Mouse (Mus musculus): ENCODE measurements around the gene Lsm4. TPM values are rescaled to one million over a fixed set of nuclear protein-coding genes. Genes with fewer than 3 reads are reported as not detected.

The Lsm4 gene
- polyA plus RNA-seq, 1 experiment from 2014 or later = 220 TPM

DNA sequence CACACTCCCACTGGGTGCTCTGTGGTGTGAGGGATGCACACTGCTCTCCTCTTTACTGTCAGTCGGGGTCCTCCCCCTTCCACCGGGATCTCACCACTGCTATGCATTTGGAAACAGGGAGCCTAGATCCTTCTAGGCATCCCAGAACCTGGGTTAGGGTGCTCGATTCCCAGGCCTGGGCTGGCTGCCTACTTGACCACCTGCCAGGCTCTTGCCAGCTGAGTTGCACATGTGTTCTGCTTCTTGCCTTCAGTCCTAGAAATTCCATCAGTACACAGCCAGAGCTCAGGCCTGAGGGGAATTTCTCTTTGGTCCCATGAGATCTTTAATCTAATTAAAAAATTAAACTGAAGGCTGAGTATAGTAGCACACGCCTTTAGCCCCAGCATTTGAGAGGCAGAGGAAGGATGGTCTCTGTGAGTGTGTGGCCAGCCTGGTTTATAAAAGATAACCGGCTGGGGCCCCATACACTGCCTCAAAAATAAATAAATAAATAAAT, 16.9 kb downstream of the Lsm4 start:
- Histone ChIP-seq H3K4me1 (ENCODE audit: control insufficient read depth, insufficient read depth, low read length) (peaks cover 10% of the 10 kb centered on the region), H3K4me3 (ENCODE audit: low read depth, low read length) (no peak overlapping the region), H3K4me2 (ENCODE audit: low read length) (no peak overlapping the region), H3K27ac (ENCODE audit: low read depth, low read length) (no peak overlapping the region), H3K27me3 (replicated peaks; ENCODE audit: control insufficient read depth, insufficient read depth, low read length) (no peaks in the 10 kb centered on the region), H3K36me3 (ENCODE audit: control insufficient read depth, insufficient read depth, low read length) (no peaks in the 10 kb centered on the region), H3K9ac (ENCODE audit: low read length) (no peak overlapping the region), H3K9me3 (replicated peaks; ENCODE audit: control insufficient read depth, low read length) (no peaks in the 10 kb centered on the region)
- no peak for DNase-seq (ENCODE audit: low spot score)
- 78% methylated on average over 5 of the region's 5 CpGs for WGBS
- ATAC-seq = no peak

DNA sequence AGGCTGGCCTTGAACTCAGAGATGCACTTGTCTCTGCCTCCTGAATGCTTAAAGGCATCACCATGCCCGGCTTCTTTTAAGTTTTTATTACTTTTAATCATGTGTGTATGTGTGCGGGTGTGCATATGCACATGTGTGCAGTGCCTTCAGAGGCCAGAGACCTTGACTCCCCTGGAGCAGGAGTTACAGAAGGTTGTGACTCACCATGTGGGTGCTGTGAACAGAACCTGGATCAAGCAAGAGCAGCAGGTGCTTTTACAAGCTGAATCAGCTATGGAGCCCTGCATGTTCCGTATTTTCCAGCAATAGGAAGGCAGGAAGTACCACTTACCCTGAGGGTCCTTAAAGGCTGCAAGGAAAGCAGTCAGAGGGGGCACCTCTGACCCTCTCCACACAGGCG, 18.2 kb downstream of the Lsm4 start:
- Histone ChIP-seq H3K9me3 (replicated peaks; ENCODE audit: control insufficient read depth, low read length) (no peaks in the 10 kb centered on the region), H3K4me2 (ENCODE audit: low read length) (peak overlapping the region; percentile 46), H3K36me3 (ENCODE audit: control insufficient read depth, insufficient read depth, low read length) (no peaks in the 10 kb centered on the region), H3K9ac (ENCODE audit: low read length) (peak overlapping the region; percentile 54), H3K27ac (ENCODE audit: low read depth, low read length) (peak overlapping the region; percentile 61), H3K4me1 (ENCODE audit: control insufficient read depth, insufficient read depth, low read length) (peaks cover 13% of the 10 kb centered on the region), H3K4me3 (ENCODE audit: low read depth, low read length) (peak overlapping the region; percentile 17; the same call in 1 of the 2 replicates), H3K27me3 (replicated peaks; ENCODE audit: control insufficient read depth, insufficient read depth, low read length) (no peaks in the 10 kb centered on the region)
- DNase-seq (ENCODE audit: low spot score) = no peak
- no peak for ATAC-seq
- 65% methylated on average over 4 of the region's 4 CpGs for WGBS

DNA sequence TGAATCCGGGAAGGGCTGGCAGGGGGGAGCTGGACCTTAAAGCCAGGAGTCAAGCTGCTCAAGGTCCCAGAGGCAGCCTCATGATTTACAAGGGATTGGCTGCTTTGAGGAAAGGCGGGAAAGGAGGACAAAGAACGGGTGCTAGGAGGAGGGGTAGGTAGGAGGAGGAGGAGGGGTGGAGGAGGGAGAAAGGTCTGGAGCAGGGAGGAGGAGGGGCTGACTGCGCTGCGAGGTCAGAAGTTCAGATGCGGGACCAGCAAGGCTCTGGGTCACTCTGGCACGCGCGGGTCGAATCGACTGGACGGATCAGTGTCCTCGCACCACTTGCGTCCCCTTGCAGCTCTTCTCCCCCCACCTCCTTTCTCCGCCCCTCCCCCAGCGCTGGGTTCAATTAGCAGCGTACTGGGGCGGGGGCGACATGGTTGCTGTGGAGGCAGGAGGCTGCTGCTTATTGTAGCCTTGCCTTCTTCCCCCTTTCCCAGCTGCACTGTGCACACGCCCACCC, 18.7 kb downstream of the Lsm4 start:
- Histone ChIP-seq H3K36me3 (ENCODE audit: control insufficient read depth, insufficient read depth, low read length) (no peaks in the 10 kb centered on the region), H3K4me3 (ENCODE audit: low read depth, low read length) (peak overlapping the region; percentile 17), H3K27me3 (replicated peaks; ENCODE audit: control insufficient read depth, insufficient read depth, low read length) (no peaks in the 10 kb centered on the region), H3K27ac (ENCODE audit: low read depth, low read length) (peak overlapping the region; percentile 61), H3K9ac (ENCODE audit: low read length) (peak overlapping the region; percentile 54), H3K4me2 (ENCODE audit: low read length) (peak overlapping the region; percentile 46), H3K4me1 (ENCODE audit: control insufficient read depth, insufficient read depth, low read length) (peaks cover 19% of the 10 kb centered on the region), H3K9me3 (replicated peaks; ENCODE audit: control insufficient read depth, low read length) (no peaks in the 10 kb centered on the region)
- ATAC-seq = peak; percentile 75
- 2% methylated on average over 20 of the region's 20 CpGs for WGBS
- DNase-seq (ENCODE audit: low spot score) = peak; percentile 81

DNA sequence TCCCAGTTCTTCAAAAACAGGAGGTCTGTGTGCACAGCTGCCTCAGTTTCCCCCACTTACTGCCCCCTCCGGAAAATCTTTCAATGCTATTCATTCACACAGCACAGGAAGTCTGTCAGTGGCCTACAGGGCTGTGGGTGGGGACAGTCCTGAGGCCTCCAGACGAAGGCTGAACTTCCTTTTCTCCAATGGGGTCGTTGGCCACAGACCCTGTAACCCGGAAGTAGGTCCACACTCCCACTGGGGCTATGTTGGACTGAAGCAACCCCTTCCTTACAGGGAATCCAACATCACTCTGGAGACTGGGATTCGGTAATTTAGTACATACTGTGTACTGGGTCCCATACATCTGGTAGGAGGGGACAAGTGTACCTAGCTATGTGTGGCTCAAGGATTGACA, 20.6 kb downstream of the Lsm4 start:
- no peak overlapping the region for H3K4me3 ChIP-seq (ENCODE audit: low read depth, low read length)
- H3K4me2 ChIP-seq (ENCODE audit: low read length) = no peak overlapping the region
- WGBS = 84% methylated on average over 5 of the region's 5 CpGs
- no peak overlapping the region for H3K27ac ChIP-seq (ENCODE audit: low read depth, low read length)
- H3K9ac ChIP-seq (ENCODE audit: low read length) = no peak overlapping the region
- no peaks in the 10 kb centered on the region for H3K36me3 ChIP-seq (ENCODE audit: control insufficient read depth, insufficient read depth, low read length)
- H3K4me1 ChIP-seq (ENCODE audit: control insufficient read depth, insufficient read depth, low read length) = peaks cover 32% of the 10 kb centered on the region
- no peak for ATAC-seq
- no peaks in the 10 kb centered on the region for H3K27me3 ChIP-seq (replicated peaks; ENCODE audit: control insufficient read depth, insufficient read depth, low read length)
- no peak for DNase-seq (ENCODE audit: low spot score)
- H3K9me3 ChIP-seq (replicated peaks; ENCODE audit: control insufficient read depth, low read length) = no peaks in the 10 kb centered on the region

DNA sequence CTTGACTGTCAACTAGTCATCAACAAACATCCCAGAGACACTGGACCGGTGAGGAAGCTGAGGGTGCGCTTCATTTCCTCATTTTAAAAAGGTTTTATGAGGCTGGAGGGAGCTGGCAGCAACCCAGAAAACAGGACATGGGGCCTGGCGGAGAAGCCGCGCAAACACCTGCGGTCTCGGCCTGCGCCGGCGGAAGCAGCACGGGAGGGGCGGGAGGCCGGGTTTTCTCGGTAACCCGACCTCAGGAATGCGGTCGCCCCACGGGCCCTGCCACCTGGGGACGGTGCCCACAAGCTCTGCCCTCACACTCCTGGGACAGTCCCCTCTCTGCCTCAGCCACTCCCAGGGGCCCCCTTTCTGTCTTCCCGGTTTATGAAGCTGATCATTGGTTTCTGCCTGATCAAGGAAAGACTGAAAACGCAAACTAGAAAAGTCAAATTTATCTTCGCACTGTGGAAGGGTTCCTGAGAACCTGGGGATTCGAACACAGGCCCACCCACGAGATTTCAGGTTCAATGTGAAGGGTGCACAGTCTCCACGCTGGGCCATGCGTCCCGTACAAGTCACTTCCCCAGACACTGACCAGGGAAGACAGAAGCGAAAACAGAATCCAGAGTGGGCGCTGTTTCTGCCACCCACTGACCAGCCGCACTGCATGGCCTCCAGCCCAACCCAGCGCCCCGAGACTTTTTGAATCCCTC, 22.4 kb downstream of the Lsm4 start:
- H3K27me3 ChIP-seq (replicated peaks; ENCODE audit: control insufficient read depth, insufficient read depth, low read length) = no peaks in the 10 kb centered on the region
- DNase-seq (ENCODE audit: low spot score) (no peak), ATAC-seq (no peak)
- H3K4me1 ChIP-seq (ENCODE audit: control insufficient read depth, insufficient read depth, low read length) = peaks cover 32% of the 10 kb centered on the region
- H3K9ac ChIP-seq (ENCODE audit: low read length) = no peak overlapping the region
- no peaks in the 10 kb centered on the region for H3K9me3 ChIP-seq (replicated peaks; ENCODE audit: control insufficient read depth, low read length)
- H3K36me3 ChIP-seq (ENCODE audit: control insufficient read depth, insufficient read depth, low read length) = no peaks in the 10 kb centered on the region
- WGBS = 35% methylated on average over 32 of the region's 32 CpGs
- H3K4me2 ChIP-seq (ENCODE audit: low read length) = no peak overlapping the region
- H3K4me3 ChIP-seq (ENCODE audit: low read depth, low read length) = no peak overlapping the region
- 0 out of 2 replicates have a peak overlapping the region, but pooled peaks have one; percentile 60 for H3K27ac ChIP-seq (ENCODE audit: low read depth, low read length)

DNA sequence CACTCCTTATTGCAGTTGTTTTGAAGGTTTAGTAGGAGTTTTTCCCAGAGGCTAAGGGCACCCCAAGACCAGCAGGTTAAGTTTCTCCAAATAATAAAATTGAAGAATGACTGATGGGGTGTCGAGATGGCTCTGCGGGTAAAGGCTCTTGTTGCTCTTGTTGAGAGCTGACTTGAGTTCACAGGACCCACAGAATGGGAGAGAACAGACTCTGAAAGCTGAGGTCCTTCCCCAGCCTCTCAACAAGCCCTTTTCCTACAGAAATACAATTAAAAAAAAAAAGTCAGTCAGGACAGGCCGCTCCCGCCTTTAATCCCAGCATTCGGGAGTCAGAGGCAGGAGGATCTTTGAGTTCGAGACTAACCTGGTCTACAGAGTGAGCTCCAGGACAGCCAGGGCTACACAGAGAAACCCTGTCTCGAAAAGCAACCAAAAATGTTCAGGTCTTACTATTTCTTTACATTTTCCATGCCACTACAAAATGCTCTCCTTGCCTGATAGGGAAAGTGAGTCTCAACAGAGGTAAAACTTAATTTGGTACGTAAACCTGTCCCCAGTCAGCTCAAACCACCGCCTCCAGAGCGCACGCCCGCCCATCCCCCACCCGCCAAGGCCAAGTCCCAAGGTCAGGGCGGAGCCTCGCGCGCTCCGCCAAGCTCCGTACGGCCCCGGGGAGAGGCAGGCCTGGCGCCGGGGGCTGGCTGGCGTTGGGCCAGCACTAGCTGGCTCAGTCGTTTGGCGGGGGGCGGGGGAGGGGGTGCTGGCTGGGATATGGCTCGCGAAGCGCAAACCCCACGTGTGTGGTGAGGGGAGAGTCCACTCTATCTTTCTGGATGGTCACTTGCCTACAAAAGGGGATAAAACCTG, 23.2 kb downstream of the Lsm4 start:
- Histone ChIP-seq H3K27ac (ENCODE audit: low read depth, low read length) (peak overlapping the region; percentile 60), H3K27me3 (replicated peaks; ENCODE audit: control insufficient read depth, insufficient read depth, low read length) (no peaks in the 10 kb centered on the region), H3K9me3 (replicated peaks; ENCODE audit: control insufficient read depth, low read length) (no peaks in the 10 kb centered on the region), H3K9ac (ENCODE audit: low read length) (peak overlapping the region; percentile 43), H3K4me3 (ENCODE audit: low read depth, low read length) (no peak overlapping the region), H3K4me2 (ENCODE audit: low read length) (peak overlapping the region; percentile 54), H3K36me3 (ENCODE audit: control insufficient read depth, insufficient read depth, low read length) (no peaks in the 10 kb centered on the region), H3K4me1 (ENCODE audit: control insufficient read depth, insufficient read depth, low read length) (peaks cover 35% of the 10 kb centered on the region)
- peak; percentile 86 for DNase-seq (ENCODE audit: low spot score)
- no peak for ATAC-seq
- 5% methylated on average over 30 of the region's 31 CpGs for WGBS

DNA sequence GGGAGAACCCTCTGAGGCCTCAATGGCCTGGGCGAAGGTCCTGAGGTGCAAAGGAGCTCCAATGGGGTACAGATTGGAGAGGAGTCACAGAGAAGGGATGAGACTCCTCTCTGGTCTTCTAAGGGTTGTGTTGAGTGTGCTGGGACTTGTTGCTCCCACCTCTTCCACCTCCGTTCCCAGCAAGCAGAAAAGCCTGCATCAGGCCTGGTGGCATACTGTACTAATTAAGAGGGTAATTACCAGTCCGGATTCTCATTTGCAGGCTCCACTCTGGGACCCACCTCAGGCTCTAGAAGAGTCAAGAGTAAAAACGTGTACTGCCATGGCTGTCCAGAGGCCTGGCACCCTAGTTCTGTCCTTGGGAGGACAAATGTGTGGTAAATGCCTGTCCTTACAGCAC, 23.9 kb downstream of the Lsm4 start:
- ATAC-seq (no peak), DNase-seq (ENCODE audit: low spot score) (no peak)
- Histone ChIP-seq H3K27me3 (replicated peaks; ENCODE audit: control insufficient read depth, insufficient read depth, low read length) (no peaks in the 10 kb centered on the region), H3K4me2 (ENCODE audit: low read length) (peak overlapping the region; percentile 54), H3K4me1 (ENCODE audit: control insufficient read depth, insufficient read depth, low read length) (peaks cover 36% of the 10 kb centered on the region), H3K27ac (ENCODE audit: low read depth, low read length) (peak overlapping the region; percentile 60), H3K9me3 (replicated peaks; ENCODE audit: control insufficient read depth, low read length) (no peaks in the 10 kb centered on the region), H3K9ac (ENCODE audit: low read length) (peak overlapping the region; percentile 43), H3K4me3 (ENCODE audit: low read depth, low read length) (no peak overlapping the region), H3K36me3 (ENCODE audit: control insufficient read depth, insufficient read depth, low read length) (0 out of 2 replicates have a peak, but pooled peaks cover 4% of the 10 kb centered on the region)
- WGBS = 19% methylated on average over 4 of the region's 4 CpGs

DNA sequence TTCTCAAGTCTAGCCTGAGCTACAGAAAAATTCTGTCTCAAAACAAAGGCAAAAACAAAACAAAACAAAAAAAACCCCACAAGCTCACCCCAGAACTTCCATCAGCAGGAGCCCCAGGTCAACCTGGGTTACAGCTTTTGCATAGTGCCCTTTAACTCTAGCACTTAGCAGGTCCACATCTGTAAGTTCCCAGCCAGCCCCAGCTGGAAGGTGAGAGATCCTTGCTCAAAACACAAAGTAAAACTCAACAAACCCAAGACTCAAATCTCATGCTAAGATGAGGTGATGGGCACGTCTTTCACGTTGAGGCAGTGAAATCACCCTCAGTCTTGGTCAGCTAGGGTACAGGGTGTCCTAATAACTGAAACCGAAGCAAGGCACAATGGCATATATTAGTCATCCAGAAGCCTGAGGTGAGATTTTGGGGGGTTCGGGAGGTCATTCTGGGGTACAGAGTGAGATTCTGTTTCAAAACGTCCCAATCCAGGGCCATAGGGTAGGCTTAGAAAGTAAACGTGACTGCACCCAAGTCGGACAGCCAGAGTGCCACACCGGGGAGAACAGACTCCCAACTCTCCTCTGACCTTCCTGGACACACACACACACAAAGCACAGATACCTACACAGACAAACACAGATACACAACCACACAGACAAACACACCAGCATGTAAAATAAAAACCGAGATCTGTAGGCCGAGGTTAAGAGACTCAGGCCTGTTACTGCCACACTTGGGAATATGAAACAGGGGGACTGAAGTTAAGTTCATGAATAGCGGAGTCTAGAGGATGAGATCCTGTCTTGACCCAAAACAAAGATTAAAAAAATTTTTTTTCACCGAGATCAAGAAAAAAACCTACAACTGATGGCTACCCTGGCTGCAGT, 24.6 kb downstream of the Lsm4 start:
- Histone ChIP-seq H3K4me1 (ENCODE audit: control insufficient read depth, insufficient read depth, low read length) (peaks cover 33% of the 10 kb centered on the region), H3K4me3 (ENCODE audit: low read depth, low read length) (peak overlapping the region; percentile 99), H3K9me3 (replicated peaks; ENCODE audit: control insufficient read depth, low read length) (no peaks in the 10 kb centered on the region), H3K36me3 (ENCODE audit: control insufficient read depth, insufficient read depth, low read length) (0 out of 2 replicates have a peak, but pooled peaks cover 4% of the 10 kb centered on the region), H3K9ac (ENCODE audit: low read length) (peak overlapping the region; percentile 60), H3K27ac (ENCODE audit: low read depth, low read length) (peak overlapping the region; percentile 99), H3K27me3 (replicated peaks; ENCODE audit: control insufficient read depth, insufficient read depth, low read length) (no peaks in the 10 kb centered on the region), H3K4me2 (ENCODE audit: low read length) (peak overlapping the region; percentile 58)
- WGBS = 75% methylated on average over 12 of the region's 12 CpGs
- ATAC-seq (no peak), DNase-seq (ENCODE audit: low spot score) (no peak)

All from forebrain, embryonic 14.5 days (tissue).